Comparison of ENCODE assay signal across 17 mouse cellular contexts in the genomic region with DNA sequence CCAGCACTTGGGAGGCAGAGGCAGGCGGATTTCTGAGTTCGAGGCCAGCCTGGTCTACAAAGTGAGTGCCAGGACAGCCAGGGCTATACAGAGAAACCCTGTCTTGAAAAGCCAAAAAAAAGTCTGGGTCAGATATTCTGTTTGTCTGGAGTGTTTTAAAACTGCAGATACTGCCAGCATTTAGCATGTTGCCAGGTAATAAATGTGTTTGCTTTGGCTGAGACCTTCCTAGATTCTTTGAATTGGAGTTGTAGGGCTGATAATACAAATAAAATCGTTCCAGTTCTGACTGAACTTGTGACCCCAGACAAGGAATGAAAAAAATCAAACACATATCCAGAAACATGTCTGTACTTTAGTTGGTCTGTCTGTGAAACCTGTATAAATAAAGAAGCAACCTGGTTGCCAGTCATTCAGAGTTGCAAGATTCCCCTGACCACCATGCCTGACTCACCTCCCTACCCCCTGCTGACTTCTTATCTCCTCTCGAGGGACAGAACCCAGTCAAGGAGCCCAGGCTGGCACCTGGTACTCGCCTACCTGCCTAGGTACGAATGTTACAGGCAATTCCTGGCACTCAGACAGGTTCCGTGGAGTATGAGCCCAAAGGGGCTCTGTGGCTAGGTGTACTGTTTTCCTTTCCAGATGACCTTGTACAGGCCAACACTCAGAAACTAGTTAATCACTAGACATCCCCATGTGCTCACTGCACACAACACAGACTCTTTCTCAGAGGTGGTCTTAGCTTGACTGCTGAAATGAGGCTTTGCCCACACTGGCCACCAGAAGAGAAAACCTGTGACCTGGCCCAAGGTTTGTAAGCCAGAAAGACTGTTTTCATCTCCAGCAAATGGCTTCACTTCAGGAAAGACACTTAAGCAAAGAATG. TPM values are rescaled to one million over a fixed set of nuclear protein-coding genes. Genes with fewer than 3 reads are reported as not detected.
DNase-seq lines count a peak whose midpoint lies in the region; ATAC-seq and TF ChIP-seq lines count a peak whose summit lies in the region.
"Had no signal": no experiment of that assay in that cellular context is flagged by ENCODE, and none has a peak within 500 bp of the region (broad histone marks: within the 10 kb centered on the region; RNA-seq: fewer than 3 reads in every experiment).

No protein-coding gene starts in this region.

- WGBS in heart, embryonic 10.5 days, result 77% methylated on average over 7 of the region's 7 CpGs
- 66% methylated on average over 7 of the region's 7 CpGs for WGBS in heart, adult 2 months
- 78% methylated on average over 7 of the region's 7 CpGs for WGBS in kidney, embryonic 16.5 days
- WGBS in lung, embryonic 16.5 days, result 59% methylated on average over 7 of the region's 7 CpGs
- 59% methylated on average over 7 of the region's 7 CpGs for WGBS in stomach, postnatal 0 days
- WGBS in forebrain, embryonic 12.5 days, result 84% methylated on average over 7 of the region's 7 CpGs

- no peak for TF ChIP-seq CTCF in heart, adult 2 months (IDR thresholded peaks at IDR 0.05)
- no peak for TF ChIP-seq CTCF in stomach, postnatal 0 days (IDR thresholded peaks at IDR 0.05; ENCODE audit: low read depth)

- peak; percentile 58 for DNase-seq in heart, embryonic 10.5 days (ENCODE audit: low spot score)
- DNase-seq in heart, adult 2 months, result no peak
- DNase-seq in kidney, postnatal 36 days, result peak; percentile 11 to 29
- peak; percentile 73 for DNase-seq in stomach, postnatal 0 days (ENCODE audit: low spot score)
- DNase-seq in retina, postnatal 1 day, result no peak
- DNase-seq: cerebellum, adult 18-20 months; gastrocnemius, adult 2 months; liver; spleen, adult 18-20 months had no signal

- TF ChIP-seq POLR2A in heart, adult 2 months (IDR thresholded peaks at IDR 0.05; ENCODE audit: insufficient read depth, low read depth, low read length), result no peak

- H3K9ac ChIP-seq in heart, adult 2 months (ENCODE audit: low read depth, low read length), result no peak overlapping the region
- no peak overlapping the region for H3K9ac ChIP-seq in kidney, embryonic 16.5 days (replicated peaks; ENCODE audit: low read length)
- no peak overlapping the region for H3K9ac ChIP-seq in lung, embryonic 16.5 days (ENCODE audit: low read length)
- H3K9ac ChIP-seq in stomach, postnatal 0 days (ENCODE audit: low read length), result no peak overlapping the region
- no peak overlapping the region for H3K9ac ChIP-seq in forebrain, embryonic 12.5 days
- H3K9ac ChIP-seq: embryonic facial prominence, embryonic 15.5 days; forebrain, embryonic 15.5 days; neural tube, embryonic 13.5 days had no signal

- H3K27me3 ChIP-seq in heart, embryonic 10.5 days (ENCODE audit: insufficient read depth, poor library complexity, severe bottlenecking), result no peaks in the 10 kb centered on the region
- no peaks in the 10 kb centered on the region for H3K27me3 ChIP-seq in heart, adult 2 months (ENCODE audit: control insufficient read depth, insufficient read depth, low read length)
- H3K27me3 ChIP-seq in kidney, embryonic 16.5 days (ENCODE audit: insufficient read depth, low read length), result no peaks in the 10 kb centered on the region
- H3K27me3 ChIP-seq in lung, embryonic 16.5 days (ENCODE audit: control insufficient read depth, insufficient read depth, low read depth, low read length), result no peaks in the 10 kb centered on the region
- no peaks in the 10 kb centered on the region for H3K27me3 ChIP-seq in stomach, postnatal 0 days (ENCODE audit: control insufficient read depth, insufficient read depth, low read length)
- no peaks in the 10 kb centered on the region for H3K27me3 ChIP-seq in forebrain, embryonic 12.5 days
- H3K27me3 ChIP-seq: embryonic facial prominence, embryonic 15.5 days; forebrain, embryonic 15.5 days; neural tube, embryonic 13.5 days had no signal

- peaks cover 15% of the 10 kb centered on the region for H3K36me3 ChIP-seq in heart, embryonic 10.5 days
- no peaks in the 10 kb centered on the region for H3K36me3 ChIP-seq in heart, adult 2 months (ENCODE audit: control insufficient read depth, insufficient read depth, low read length)
- H3K36me3 ChIP-seq in kidney, embryonic 16.5 days (ENCODE audit: insufficient read depth, low read length), result peaks cover 13% of the 10 kb centered on the region
- H3K36me3 ChIP-seq in lung, embryonic 16.5 days (ENCODE audit: control insufficient read depth, insufficient read depth, low read length), result no peaks in the 10 kb centered on the region
- H3K36me3 ChIP-seq in stomach, postnatal 0 days (ENCODE audit: control insufficient read depth, insufficient read depth, low read length), result no peaks in the 10 kb centered on the region
- H3K36me3 ChIP-seq in forebrain, embryonic 12.5 days (replicated peaks), result peaks cover 26% of the 10 kb centered on the region
- H3K36me3 ChIP-seq: neural tube, embryonic 13.5 days had no signal

- TF ChIP-seq EP300 in heart, adult 2 months (IDR thresholded peaks at IDR 0.05; ENCODE audit: insufficient read depth, low read depth, low read length), result no peak
- no peak for TF ChIP-seq EP300 in stomach, postnatal 0 days (optimal IDR thresholded peaks at IDR 0.05)

- H3K4me3 ChIP-seq in heart, embryonic 10.5 days, result no peak overlapping the region
- H3K4me3 ChIP-seq in heart, adult 2 months, result no peak overlapping the region
- H3K4me3 ChIP-seq in kidney, embryonic 16.5 days (ENCODE audit: low read length), result no peak overlapping the region
- H3K4me3 ChIP-seq in lung, embryonic 16.5 days (ENCODE audit: low read length), result no peak overlapping the region
- H3K4me3 ChIP-seq in stomach, postnatal 0 days (ENCODE audit: low read depth, low read length), result no peak overlapping the region
- H3K4me3 ChIP-seq in forebrain, embryonic 12.5 days (replicated peaks), result no peak overlapping the region
- H3K4me3 ChIP-seq: embryonic facial prominence, embryonic 15.5 days; forebrain, embryonic 15.5 days; gastrocnemius, adult 2 months; neural tube, embryonic 13.5 days had no signal

- intact Hi-C loops in heart, adult 2 months (cut with DNase I), result no loop called here

- H3K4me1 ChIP-seq in heart, embryonic 10.5 days, result 0 out of 2 replicates have a peak, but pooled peaks cover 3% of the 10 kb centered on the region
- peaks cover 10% of the 10 kb centered on the region for H3K4me1 ChIP-seq in heart, adult 2 months (ENCODE audit: control insufficient read depth, insufficient read depth, low read length)
- H3K4me1 ChIP-seq in kidney, embryonic 16.5 days (ENCODE audit: insufficient read depth, low read length), result peaks cover 10% of the 10 kb centered on the region; the same call in 1 of the 2 replicates
- H3K4me1 ChIP-seq in lung, embryonic 16.5 days (replicated peaks; ENCODE audit: control insufficient read depth, insufficient read depth, low read length), result peaks cover 10% of the 10 kb centered on the region
- H3K4me1 ChIP-seq in stomach, postnatal 0 days (replicated peaks; ENCODE audit: control insufficient read depth, insufficient read depth), result no peaks in the 10 kb centered on the region
- no peaks in the 10 kb centered on the region for H3K4me1 ChIP-seq in forebrain, embryonic 12.5 days
- H3K4me1 ChIP-seq: embryonic facial prominence, embryonic 15.5 days; forebrain, embryonic 15.5 days; neural tube, embryonic 13.5 days had no signal

- no peaks in the 10 kb centered on the region for H3K79me2 ChIP-seq in heart, adult 2 months (replicated peaks; ENCODE audit: control insufficient read depth, insufficient read depth, low read length)

- no peak overlapping the region for H3K4me2 ChIP-seq in kidney, embryonic 16.5 days (replicated peaks; ENCODE audit: low read depth, low read length)
- H3K4me2 ChIP-seq in lung, embryonic 16.5 days (ENCODE audit: low read depth, low read length), result no peak overlapping the region
- H3K4me2 ChIP-seq in stomach, postnatal 0 days (replicated peaks; ENCODE audit: low read depth), result no peak overlapping the region
- no peak overlapping the region for H3K4me2 ChIP-seq in forebrain, embryonic 12.5 days
- H3K4me2 ChIP-seq: embryonic facial prominence, embryonic 15.5 days; forebrain, embryonic 15.5 days; neural tube, embryonic 13.5 days had no signal

- ATAC-seq in kidney, embryonic 16.5 days (ENCODE audit: low FRiP score, low TSS enrichment), result no peak
- ATAC-seq in lung, embryonic 16.5 days (ENCODE audit: low read depth), result 0 out of 2 replicates have a peak, but pooled peaks have one; percentile 21
- ATAC-seq in stomach, postnatal 0 days (ENCODE audit: low FRiP score, low TSS enrichment), result peak; percentile 73
- ATAC-seq in forebrain, embryonic 12.5 days (ENCODE audit: low FRiP score), result no peak
- ATAC-seq: forebrain, embryonic 15.5 days; hindbrain, postnatal 0 days; midbrain, embryonic 16.5 days had no signal

- H3K9me3 ChIP-seq in heart, embryonic 10.5 days, result no peaks in the 10 kb centered on the region
- H3K9me3 ChIP-seq in kidney, embryonic 16.5 days (ENCODE audit: low read length), result no peaks in the 10 kb centered on the region
- H3K9me3 ChIP-seq in lung, embryonic 16.5 days (ENCODE audit: control insufficient read depth, low read length), result no peaks in the 10 kb centered on the region
- no peaks in the 10 kb centered on the region for H3K9me3 ChIP-seq in stomach, postnatal 0 days (ENCODE audit: control insufficient read depth, low read length)
- H3K9me3 ChIP-seq in forebrain, embryonic 12.5 days, result no peaks in the 10 kb centered on the region
- H3K9me3 ChIP-seq: embryonic facial prominence, embryonic 15.5 days; forebrain, embryonic 15.5 days; neural tube, embryonic 13.5 days had no signal

- H3K27ac ChIP-seq in heart, embryonic 10.5 days, result no peak overlapping the region
- H3K27ac ChIP-seq in heart, adult 2 months, result no peak overlapping the region
- H3K27ac ChIP-seq in kidney, embryonic 16.5 days (ENCODE audit: low read length), result no peak overlapping the region
- peak overlapping the region; percentile 5; the same call in 1 of the 2 replicates for H3K27ac ChIP-seq in lung, embryonic 16.5 days (ENCODE audit: low read length)
- peak overlapping the region; percentile 86 for H3K27ac ChIP-seq in stomach, postnatal 0 days (replicated peaks)
- no peak overlapping the region for H3K27ac ChIP-seq in forebrain, embryonic 12.5 days
- H3K27ac ChIP-seq: embryonic facial prominence, embryonic 15.5 days; forebrain, embryonic 15.5 days; hindbrain, postnatal 0 days; neural tube, embryonic 13.5 days had no signal

RNA-seq across cellular contexts. Expression of gene Tomm7, which starts 19.4 kb away (rescaled TPM):
- 97.3 and 108 TPM in 2 replicates for polyA plus RNA-seq in heart, embryonic 10.5 days (2016; fragmentation: Nextera tagmentation; extraction: Ambion mirVana)
- total RNA-seq in heart, adult 2 months (2021), result 100 to 1,000 TPM; 105 to 110 TPM
- polyA plus RNA-seq in heart, adult 2 months (2012; rRNA removed), result 52.1 and 60.7 TPM in 2 replicates
- 99.1 and 99.6 TPM in 2 replicates for polyA plus RNA-seq in kidney, embryonic 16.5 days (2015; fragmentation: Nextera tagmentation; extraction: Ambion mirVana)
- 113 TPM in 2 replicates for polyA plus RNA-seq in lung, embryonic 16.5 days (2015; fragmentation: Nextera tagmentation; extraction: Ambion mirVana)
- 111 and 117 TPM in 2 replicates for polyA plus RNA-seq in stomach, postnatal 0 days (2015; fragmentation: Nextera tagmentation; extraction: Ambion mirVana)
- 121 and 134 TPM in 2 replicates for polyA plus RNA-seq in forebrain, embryonic 12.5 days (2016; fragmentation: Nextera tagmentation; extraction: Ambion mirVana)

Comparison
In these comparisons a context has a peak if more than half of its experiments do, and no peak if none do; other contexts are left out.
1. DNase-seq: peak in heart, embryonic 10.5 days (single experiment), kidney, postnatal 36 days (2 of 2) and stomach, postnatal 0 days (single experiment); none in heart, adult 2 months (0 of 2) and retina, postnatal 1 day (single experiment).
2. H3K27ac ChIP-seq: peak in lung, embryonic 16.5 days (single experiment) and stomach, postnatal 0 days (single experiment); none in heart, embryonic 10.5 days (single experiment), heart, adult 2 months (single experiment), kidney, embryonic 16.5 days (single experiment) and forebrain, embryonic 12.5 days (single experiment).
3. ATAC-seq: peak in lung, embryonic 16.5 days (single experiment) and stomach, postnatal 0 days (single experiment); none in kidney, embryonic 16.5 days (single experiment) and forebrain, embryonic 12.5 days (single experiment).